Mouse (Mus musculus): ENCODE data around the gene Abcg5.

The Abcg5 gene

DNA sequence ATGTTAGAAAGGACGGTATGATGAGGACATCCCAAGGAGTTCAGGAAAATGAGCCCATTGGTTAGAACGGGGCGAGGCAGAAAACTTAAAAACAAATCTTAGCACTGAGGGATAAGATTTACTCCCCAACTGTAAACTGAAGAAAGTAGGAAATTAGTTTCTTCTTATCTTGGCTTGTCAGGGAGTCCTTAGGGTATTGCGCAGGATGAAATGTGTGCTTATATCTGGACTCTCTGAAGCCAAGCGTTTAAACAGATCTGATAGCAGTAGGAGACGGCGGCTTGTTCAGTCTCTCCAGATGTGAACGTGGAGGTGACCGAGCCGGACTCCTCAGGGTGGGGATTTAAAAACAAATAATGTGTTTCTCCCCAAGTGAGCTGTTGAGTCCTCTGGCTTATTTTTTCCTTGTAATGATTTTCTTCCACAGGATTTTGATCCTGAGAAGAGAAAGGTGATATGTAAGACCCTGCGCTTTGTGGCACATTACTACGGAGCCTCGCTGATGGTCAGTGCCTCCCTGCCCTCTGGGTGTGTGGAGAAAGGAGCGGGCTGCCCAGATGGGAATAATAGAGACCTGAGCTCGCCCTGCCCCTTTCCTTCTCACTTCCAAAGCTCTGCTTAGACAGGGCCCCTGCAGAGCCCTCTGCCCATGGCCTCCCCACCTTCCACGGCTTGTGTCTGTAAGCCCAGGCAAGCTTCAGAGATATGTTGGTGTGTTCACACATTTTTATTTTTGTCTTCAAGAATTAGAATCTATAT lies 38.3 kb downstream of the Abcg5 start:
- no peak for DNase-seq

DNA sequence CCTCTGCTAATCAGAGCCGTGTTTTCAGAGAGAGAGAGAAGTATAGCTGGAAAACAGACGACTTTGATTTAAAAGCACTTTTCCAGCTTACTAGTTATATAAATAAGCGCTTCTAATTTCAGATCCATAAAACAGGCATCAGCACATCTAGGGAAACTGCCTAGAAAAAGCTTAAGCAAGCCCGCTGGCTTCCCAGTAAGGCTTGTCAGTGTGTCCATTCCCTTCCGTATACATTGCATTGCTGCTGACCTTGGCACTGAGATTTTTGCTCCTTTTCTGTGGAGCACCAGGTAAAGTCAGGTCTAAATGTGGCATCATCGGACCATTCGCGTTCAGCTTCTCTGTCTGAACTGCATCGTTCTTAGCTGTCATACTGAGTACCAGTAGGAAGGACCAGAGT lies 40.5 kb downstream of the Abcg5 start:
- no peak for DNase-seq

DNA sequence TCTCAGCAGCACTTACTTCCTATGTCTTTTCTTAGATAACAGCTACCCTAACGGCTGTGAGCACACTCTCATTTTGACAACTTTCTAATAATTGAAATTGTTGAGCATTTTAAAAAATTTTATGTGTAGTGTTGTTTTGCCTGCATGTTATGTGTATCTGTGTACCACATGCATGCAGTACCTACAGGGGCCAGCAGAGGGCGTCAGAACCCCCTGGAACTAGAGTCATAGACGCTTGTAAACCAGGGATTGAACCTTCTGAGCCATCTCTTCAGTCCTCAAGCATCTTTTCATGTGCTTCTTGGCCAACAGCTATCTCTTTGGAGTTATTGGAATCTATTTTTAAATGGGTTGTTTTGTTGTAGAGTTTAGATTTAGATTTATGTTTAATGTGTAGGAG lies 40.9 kb downstream of the Abcg5 start:
- peak; percentile 84 for DNase-seq

DNA sequence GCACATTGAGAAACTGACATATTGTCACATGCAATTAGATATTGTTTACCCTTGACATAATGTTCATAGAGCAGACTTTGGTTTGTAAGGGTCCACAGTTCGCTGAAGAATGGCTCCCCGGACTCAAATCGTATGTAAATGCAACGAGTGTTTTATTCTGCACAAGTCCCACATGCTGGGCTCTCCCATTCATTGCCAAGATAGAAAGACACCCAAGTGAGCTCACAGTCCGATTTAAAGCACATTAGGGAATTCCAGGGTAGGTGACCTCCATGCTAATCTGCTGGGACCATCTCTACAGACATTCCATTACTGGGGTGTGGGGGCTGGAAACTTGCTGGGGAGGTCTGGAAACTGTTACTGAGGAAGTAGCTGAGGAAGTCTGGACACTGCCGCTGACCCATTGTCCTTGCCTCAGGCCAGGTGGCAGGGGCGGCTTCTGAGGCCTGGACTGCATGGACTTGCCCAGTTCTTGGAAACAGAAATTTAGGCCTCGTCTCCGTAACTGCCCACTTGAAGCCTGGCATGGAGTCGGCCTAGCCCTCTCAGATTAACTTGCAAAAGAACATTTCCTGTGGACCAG lies 42.9 kb downstream of the Abcg5 start:
- no peak for DNase-seq

DNA sequence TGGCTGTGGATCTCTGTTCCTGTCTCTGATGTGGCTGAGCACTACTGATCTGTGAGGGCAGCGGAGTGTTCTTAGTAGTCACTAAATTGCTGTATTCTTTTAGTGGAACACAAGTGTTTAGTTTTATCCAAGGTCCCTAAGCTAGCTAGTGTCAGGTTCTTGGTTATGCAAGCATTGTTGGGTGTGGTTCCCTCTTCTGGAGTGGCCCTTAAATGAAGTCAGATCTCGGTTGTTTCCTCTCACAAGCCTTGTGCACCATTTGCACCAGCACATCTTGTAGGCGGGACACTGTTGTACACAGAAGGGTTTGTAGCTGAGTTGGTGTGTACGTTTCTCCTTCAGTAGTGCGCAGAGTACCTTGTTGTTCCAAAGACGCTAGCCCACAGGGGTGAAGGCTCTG lies 44.8 kb downstream of the Abcg5 start:
- no peak for DNase-seq

DNA sequence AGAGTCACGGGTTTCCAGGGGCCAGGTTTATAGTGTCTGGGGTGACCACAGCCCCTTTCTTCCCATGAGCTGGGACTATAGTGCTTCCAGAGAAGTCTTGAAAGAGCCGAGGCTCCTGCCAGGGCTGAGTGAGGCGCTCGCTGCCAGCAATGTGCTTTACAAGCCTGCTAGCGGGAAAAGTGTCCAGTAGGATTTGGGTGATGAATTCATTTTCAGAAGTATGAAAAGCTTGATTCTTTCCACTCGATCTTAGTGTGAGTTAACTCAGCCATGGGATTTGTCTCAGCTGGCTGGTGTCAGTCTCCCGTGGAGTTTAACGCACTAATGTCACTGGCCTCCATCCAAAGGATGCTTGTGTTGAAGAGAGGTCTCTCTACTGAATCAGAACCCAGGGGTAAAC lies 46.5 kb downstream of the Abcg5 start:
- DNase-seq = no peak

DNA sequence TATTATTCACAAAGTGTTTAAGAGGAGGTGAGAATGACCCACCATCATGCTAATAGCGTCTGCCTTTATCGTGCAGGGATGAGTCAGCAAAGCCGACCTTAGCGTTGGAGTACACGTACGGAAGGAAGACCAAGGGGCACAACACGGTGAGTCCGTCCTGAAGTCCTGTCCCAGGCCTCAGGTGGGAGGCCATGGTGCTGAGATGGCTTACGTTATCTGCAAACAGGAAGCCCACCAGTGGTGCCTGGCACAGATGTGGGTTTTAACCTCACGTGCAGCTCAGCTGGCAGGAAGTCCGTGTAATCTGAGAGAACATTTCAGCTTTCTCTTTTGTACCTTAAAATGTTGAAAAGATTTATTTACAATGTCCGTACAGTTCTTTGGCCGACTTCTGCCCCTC lies 49.4 kb downstream of the Abcg5 start:
- peak; percentile 62 for DNase-seq

DNA sequence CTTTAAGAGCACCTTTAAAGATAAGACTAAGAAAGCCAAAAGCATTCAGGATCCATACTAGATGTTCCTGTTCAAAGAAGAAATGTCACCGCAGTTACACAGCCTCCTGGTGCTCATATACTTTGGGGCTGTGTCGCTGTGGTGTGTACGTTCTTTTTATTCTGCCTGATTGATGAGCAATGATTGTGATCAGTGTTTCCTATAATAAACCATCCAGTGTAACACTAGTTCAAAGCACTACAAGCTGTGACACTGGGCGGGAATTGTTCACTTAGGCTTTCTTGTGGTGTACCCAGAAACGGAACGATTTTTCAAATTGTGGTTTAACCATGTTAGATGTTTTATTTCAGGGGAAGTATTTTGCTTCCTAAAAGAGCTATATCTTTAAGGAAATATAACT lies 51.0 kb downstream of the Abcg5 start:
- no peak for DNase-seq

DNA sequence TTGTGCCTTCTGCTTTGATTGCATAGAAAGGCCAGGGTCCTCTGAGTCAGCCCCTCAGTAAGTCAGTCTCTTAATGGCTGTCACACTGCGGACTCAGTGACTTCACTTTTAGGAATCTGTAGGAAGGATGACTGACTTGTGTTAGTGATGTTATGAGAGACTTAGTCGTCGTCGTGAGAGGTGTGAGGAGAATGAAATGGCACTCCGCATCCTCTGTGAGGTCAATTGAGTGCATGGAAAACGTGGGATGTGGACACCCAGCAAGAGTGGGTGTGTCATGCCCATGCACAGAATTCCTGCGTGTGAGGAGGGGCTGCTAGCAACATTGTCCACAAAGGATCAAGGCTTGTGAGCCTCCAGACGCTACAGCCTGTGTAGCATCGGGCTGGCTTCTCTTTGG lies 54.2 kb downstream of the Abcg5 start:
- no peak for DNase-seq

DNA sequence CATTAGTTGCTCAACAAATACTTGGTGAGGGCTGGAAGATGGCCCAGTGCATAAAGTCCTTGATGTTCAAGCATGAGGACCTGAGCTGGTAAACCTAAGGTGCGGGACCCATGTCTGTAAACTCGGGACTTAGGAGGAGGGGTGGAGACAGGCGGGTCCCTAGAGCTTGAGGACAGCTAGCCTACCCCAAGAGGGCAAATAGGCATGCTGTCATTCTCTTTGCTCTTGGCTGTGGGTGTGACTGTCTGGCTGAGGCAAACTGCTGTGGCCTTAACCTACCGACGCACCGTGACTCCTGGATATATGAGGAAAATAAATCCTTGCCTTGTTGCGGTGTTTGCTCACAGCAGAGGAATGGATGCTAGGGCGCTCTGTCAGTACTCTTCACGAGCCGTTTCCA lies 55.1 kb downstream of the Abcg5 start:
- DNase-seq = no peak

DNA sequence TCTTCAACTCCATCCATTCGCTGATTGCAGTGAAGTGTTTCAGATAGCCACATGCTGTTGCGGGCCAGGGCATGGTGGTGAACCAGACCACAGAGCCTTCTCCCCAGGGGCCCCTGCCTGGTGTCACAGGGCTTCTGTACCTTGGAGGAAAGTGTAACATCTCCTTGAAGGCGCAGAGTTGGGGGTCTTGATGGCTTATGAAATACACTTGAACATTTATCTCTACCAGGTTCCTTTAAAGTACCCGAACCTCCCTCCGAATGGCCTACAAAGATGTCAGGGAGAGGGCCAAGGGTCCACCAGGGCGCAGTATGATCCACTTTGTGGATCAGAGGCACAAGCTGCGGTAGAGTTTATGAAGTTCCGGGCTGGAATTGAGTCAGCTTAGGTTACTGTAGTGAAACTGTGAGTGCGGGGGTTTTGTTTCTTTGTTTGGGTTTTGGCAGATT lies 55.9 kb downstream of the Abcg5 start:
- DNase-seq = no peak

DNA sequence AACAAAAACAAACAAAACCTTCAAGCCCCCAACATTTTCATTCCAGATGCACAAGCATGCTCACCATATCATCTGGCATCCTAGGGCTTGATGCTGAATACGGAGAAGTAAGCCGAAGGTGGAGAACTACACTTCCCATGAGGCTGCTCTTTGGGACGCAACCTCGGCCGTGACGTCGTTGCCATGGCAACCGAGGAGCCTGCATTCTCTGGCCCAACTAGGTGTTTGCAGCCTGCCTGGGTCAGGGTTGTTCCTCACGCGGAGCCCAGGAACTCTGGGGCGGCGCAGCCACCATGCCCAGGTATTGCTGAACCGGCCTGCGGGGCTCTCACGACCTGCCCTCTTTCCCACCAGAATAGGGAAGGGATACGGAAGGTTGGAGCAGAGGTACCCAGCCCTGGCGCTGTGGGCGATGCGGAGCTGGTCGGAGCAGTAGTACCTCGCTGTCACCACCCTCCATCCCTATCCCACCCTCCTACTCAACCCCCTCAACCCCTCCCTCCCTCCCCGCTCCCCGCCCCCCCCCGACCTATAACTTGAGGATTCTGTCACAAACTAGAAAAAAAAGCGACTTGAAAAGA lies 56.4 kb downstream of the Abcg5 start, which contains the start of gene Dync2li1:
TSS of gene Dync2li1 (plus strand) at position 221 of the 581 bp plus-strand sequence.
- peak; percentile 91 for DNase-seq

DNA sequence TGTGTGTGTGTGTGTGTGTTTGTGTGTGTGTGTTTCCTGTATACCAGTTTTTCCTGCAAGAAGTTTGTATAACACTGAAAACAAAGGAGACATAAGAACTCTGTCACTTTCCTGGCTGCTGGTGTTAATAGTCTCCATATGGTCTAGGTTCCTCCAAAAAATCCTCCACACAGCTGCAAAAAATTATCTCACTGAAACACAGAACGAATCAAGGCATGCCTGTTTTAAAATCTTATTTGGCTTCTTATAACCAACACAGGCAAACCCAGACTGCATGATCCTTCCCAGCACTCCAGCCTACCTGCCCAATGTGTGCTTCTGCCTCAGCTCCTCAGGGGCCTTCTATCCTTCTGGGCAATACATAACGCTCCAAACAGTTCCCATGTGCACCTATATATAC lies 59.9 kb downstream of the Abcg5 start:
- DNase-seq = no peak

DNA sequence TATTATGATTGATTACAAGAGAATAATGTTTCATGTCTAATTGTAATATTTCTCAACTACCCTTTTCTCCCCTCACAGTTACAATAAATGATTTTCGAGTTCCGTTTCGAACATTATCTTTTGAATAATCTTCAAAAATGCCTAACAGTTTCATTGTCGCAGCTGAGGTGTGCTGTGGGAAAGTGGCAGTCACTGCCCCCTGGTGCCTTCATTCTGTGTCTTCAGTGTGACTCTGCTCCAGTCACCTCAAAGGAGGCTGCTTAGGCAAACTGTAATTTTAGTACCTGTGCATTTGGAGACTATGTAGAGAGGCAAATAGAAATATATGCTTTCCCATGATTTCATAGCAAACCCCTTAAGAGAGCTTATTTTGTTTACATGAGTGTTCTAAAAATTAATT lies 60.8 kb downstream of the Abcg5 start:
- no peak for DNase-seq

DNA sequence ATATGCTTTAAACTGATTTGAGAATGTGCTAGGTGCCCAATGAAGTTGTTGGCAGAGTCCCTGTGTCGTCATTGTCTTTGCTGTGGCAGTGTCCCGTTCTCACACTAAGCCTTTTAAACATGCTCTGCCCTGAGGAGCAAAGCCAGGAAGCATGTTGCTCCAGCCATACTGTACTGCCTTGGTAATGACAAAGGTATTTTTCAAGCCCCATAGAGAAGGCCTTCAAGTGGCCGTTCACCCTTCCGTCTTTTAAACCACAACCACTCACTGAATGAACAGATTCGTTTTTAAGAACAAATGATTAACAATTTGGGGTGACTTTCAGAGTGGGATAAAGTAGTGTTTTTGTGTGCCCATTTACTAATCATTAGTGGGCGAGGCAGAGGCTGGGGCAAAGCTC lies 61.6 kb downstream of the Abcg5 start:
- DNase-seq = no peak

DNA sequence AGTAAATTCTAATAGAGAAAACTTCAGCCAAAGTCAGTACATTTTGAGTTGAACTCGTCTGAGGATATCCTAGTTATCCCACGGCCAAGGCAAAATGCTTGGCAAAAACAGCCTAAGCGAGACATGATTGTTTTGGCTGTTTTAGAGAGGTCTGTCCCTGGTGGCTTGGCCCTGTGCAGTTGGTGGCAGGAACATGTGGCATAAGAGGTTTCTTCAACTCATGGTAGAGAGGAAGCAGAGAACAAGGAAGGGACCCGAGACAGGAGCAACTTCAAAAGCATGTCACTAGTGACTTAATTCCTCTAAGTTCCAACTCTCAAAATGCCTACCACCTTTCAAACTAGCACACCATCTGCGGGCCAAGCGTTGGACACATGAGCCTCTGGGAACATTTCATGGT lies 62.2 kb downstream of the Abcg5 start:
- DNase-seq = no peak

DNA sequence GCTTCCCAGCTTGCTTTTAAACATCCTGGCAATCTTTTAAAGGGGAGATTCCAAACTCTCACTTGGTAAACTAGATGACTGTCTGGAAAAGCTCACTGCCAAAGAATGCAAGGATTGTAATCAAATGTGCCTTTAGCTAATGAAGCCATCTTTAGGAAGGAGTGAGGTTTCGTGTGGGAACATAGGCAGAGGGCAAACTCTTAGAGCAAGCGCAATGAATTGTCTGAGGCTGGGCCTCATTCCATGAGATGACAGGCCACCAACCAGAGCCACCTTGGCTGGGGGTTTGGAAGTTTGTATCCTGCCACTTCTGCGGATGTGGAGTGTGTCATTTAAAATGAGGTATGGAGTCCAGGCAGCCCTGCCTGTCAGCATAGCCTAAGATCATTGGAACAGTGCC lies 62.7 kb downstream of the Abcg5 start:
- DNase-seq = no peak

DNA sequence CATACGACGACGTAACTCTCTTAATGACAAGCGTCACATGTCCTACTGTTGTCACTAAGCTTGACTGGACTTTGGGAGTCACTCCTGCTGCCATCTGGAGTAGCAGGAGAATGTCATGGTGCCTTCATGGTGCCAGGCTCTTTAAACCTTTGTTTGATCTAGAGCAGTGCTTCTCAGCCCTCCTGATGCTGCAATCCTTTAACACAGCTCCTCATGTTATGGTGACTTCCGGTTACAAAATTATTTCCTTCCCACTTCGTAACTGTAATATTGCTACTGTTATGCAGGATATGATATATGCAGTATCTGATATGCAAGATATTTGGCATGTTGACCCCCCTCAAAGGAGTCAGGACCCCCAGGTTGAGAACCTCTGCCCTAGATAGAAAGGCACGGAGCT lies 63.7 kb downstream of the Abcg5 start:
- DNase-seq = no peak

DNA sequence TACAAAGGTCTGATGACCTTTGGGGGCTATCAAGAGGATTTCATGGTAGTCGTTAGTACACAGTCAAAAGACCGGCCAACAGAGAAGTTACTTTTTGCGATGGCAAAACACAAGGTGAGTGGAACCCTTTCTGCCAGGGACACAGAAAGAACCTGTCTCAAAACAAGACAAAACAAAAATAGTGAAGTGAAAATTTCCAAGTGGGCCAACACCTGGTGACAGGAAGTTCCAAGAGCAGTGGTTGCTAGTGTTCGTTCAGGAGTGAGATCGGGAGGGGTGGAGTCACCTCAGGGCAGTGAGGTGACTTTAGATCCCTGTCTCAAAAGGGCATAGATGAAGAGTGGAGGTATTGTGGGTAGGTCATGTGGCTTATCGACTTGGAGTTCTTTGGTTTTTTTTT lies 64.9 kb downstream of the Abcg5 start:
- DNase-seq = no peak

DNA sequence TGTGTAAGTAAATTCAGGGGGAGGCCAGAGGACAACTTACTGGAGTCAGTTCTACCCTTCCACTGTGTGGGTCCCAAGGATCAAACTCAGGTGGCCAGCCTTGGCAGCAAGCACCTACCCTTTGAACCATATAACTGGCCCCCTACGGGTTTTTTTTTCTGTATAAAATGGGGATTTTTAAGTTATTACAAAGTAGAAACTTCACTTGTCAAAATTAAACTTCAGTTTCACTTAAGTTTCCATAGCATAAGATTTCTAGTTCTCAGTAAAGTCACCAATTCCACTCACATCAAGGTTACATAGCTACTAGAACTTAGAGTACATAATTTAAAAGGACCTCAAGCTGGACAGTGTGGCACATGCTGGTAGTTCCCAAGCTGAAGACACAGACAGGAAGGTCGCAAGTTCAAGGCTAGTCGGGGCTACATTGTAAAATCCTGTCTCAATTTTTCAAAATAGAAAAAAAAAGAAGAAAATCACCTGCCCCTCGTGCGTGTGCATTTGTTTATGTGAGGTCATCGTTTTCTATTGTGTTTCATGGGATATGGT lies 66.2 kb downstream of the Abcg5 start:
- DNase-seq = no peak

DNA sequence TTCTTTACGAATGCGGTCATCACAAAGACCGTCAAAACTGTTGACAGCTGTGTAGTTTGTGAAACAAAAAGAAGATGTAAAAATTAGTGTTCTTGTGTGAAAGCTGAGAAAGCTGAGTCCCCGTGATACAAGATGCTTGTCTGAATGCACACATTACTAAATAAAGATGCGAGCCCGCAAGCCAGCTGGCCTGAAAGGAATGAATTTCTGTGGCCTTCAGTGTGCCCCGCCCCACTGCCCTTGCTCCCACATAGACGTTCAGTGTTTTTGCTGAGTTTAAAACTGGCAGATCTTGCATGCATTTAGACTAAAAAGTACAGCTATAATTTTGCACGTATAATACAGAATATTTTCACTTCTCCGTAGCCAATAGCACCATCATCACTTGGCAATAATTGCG lies 67.0 kb downstream of the Abcg5 start:
- no peak for DNase-seq

DNA sequence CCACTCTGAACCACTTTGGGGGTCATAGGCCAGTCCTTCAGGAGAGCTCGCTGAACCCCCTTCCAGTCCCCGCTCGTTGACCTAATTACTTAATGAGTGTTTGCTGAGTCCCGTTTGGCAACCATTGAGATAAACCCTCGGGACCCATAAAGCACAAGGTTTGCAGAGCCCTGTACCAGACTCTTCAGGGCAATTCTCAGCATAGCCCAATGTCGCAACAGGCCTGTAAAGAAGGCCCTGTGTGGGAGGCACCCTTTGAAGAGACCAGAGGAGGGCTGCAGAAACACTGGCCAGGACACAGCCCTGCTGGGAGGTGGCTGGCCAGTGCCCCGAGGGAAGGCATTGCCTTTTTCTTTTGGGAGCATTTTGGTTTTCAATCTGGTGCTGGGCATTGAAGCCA lies 70.8 kb downstream of the Abcg5 start:
- no peak for DNase-seq

DNA sequence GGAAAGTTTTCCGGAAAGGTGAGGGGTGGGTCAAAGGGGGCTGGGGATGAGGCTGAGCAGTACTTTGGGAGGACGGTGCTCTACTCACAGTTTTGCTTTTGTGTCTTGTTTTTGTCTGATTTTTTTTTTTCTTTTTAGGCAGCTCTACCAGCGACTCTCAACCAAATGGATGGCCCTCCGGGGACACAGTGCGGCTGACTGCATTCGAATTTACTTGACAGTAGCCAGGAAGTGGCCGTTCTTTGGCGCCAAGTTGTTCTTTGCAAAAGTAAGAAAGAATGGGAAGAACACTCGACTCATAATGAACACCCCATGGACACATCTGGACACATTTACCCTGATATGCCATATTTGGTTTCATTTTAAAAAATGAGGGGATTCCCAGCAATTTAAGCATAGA lies 71.3 kb downstream of the Abcg5 start:
- DNase-seq = no peak

DNA sequence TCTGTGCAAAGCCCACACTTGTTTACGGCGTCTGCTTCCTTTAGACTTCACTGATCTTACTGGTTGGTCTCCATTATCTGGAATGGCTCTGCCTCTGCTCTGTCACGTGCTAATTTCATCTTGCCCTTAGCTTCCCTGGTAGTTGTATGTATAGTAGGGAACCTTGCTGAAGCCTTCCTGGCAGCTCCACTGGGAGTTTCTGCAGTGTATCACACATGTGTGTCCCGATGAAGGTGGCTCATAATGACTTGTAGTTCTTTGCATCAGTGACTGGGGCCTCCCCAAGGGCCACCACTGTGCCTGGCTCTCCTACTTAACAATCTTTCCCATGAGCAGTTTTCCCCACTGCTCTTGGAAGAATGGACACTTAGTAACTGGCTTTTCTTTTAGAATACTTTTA lies 74.2 kb downstream of the Abcg5 start:
- DNase-seq = no peak
